ENCODE assay signal across 8 mouse cellular contexts in genomic region chr16:18052731-18053202, GRCm38 (mm10). TPM values are rescaled to one million over a fixed set of nuclear protein-coding genes. Genes with fewer than 3 reads are reported as not detected.
DNase-seq lines count a peak whose midpoint lies in the region; ATAC-seq lines count a peak whose summit lies in the region.

Gene Dgcr6, plus strand, starts transcription at chr16:18052860.

- H3K36me3 ChIP-seq in intestine, embryonic 16.5 days (ENCODE audit: control insufficient read depth, insufficient read depth, low read length): no peaks in the 10 kb centered on the region

- no peak within 1 kb of the TSS for H3K4me3 ChIP-seq in intestine, embryonic 16.5 days (ENCODE audit: low read length)

- no peaks in the 10 kb centered on the region for H3K9me3 ChIP-seq in intestine, embryonic 16.5 days (ENCODE audit: control insufficient read depth, low read length)

- no peak within 1 kb of the TSS for H3K9ac ChIP-seq in intestine, embryonic 16.5 days (ENCODE audit: low read depth, low read length)

- no peak within 1 kb of the TSS for H3K27ac ChIP-seq in intestine, embryonic 16.5 days (ENCODE audit: low read length)

- peak; percentile 79 for ATAC-seq in intestine, embryonic 16.5 days
- ATAC-seq in monocyte, adult 5-6 weeks (replicated peaks; ENCODE audit: insufficient number of reproducible peaks, low FRiP score, low TSS enrichment, poor library complexity, severe bottlenecking): no peak

- 12% methylated on average over 11 of the region's 11 CpGs for WGBS in intestine, embryonic 16.5 days

- H3K4me2 ChIP-seq in intestine, embryonic 16.5 days (ENCODE audit: low read depth, low read length): peak within 1 kb of the TSS; percentile 39; the same call in 1 of the 2 replicates

- H3K27me3 ChIP-seq in intestine, embryonic 16.5 days (replicated peaks; ENCODE audit: control insufficient read depth, insufficient read depth, low read length): no peaks in the 10 kb centered on the region

- peak; percentile 55 for DNase-seq in adrenal gland, adult 8-10 months
- DNase-seq in embryo, embryonic 11.5 days (ENCODE audit: low read depth, low spot score): peak; percentile 69
- DNase-seq in gonadal fat pad, adult 2 months (ENCODE audit: low read depth): no peak
- DNase-seq in left cerebral cortex, postnatal 25 days (ENCODE audit: low spot score in 2 of 2): peak; percentile 79 to 89
- DNase-seq in mesoderm, embryonic 11.5 days (ENCODE audit: low read depth, low spot score): peak; percentile 85
- peak; percentile 96 for DNase-seq in right cerebral cortex, postnatal 4 days

- peaks cover 2% of the 10 kb centered on the region; the same call in 1 of the 2 replicates for H3K4me1 ChIP-seq in intestine, embryonic 16.5 days (ENCODE audit: control insufficient read depth, insufficient read depth, low read length)

- intact Hi-C loops in left cerebral cortex, postnatal 25 days (cut with DNase I): loop anchor here (1.0 kb wide), 1 partner anchor 159 kb away; no protein-coding TSS in a partner anchor

RNA-seq across cellular contexts. Expression of gene Dgcr6, which starts in this region (rescaled TPM):
- total RNA-seq in adrenal gland, adult 8-10 months (2022): 10 to 100 TPM; 63.2 to 80.9 (median 74.1) TPM
- polyA plus RNA-seq in gonadal fat pad, adult 2 months (2012; rRNA removed): 89.8 and 92.7 TPM in 2 replicates
- polyA plus RNA-seq in intestine, embryonic 16.5 days (2015; fragmentation: Nextera tagmentation; extraction: Ambion mirVana): 77.0 and 77.1 TPM in 2 replicates
- 10 to 100 TPM; 82.6 to 91.8 TPM for total RNA-seq in left cerebral cortex, postnatal 25 days (2021)
- total RNA-seq in monocyte, adult 5-6 weeks (2017): 0.67 to 3.5 TPM (median 1.3 TPM) in 3 replicates

Comparison
In these comparisons a context has a peak if more than half of its experiments do, and no peak if none do; other contexts are left out.
1. RNA of gene Dgcr6 (total RNA-seq): 82.6 to 91.8 TPM in left cerebral cortex, postnatal 25 days and 63.2 to 80.9 TPM in adrenal gland, adult 8-10 months; 0.67 to 3.5 TPM in monocyte, adult 5-6 weeks; every median in the first group is over 10 times any median in the second.